Mouse (Mus musculus): Measurements from ENCODE around the gene Lyrm2. TPM values are rescaled to one million over a fixed set of nuclear protein-coding genes. Genes with fewer than 3 reads are reported as not detected.

Gene Lyrm2
- polyA plus RNA-seq, 3 experiments from 2014 or later, result 61.9 to 82.1 (median 71.3) TPM

Other genes starting within 250 kb of the Lyrm2 start
- gene Gja10, start 197.5 kb upstream of the Lyrm2 start, polyA plus RNA-seq (2017; shearing (Covaris generic)), result not detected
- gene Casp8ap2, start 184.8 kb upstream of the Lyrm2 start, polyA plus RNA-seq (2017; shearing (Covaris generic)), result 10 to 100 TPM; 37.4 to 47.1 (median 46.6) TPM
- gene Mdn1, start 143.1 kb upstream of the Lyrm2 start, polyA plus RNA-seq (2017; shearing (Covaris generic)), result 10 to 100 TPM; 17.7 to 51.6 (median 45.3) TPM
- gene Ankrd6, start 150.6 kb downstream of the Lyrm2 start, polyA plus RNA-seq (2017; shearing (Covaris generic)), result 1 to 10 TPM; 1.2 to 2.9 (median 2.7) TPM
- 1 to 10 TPM in 2 of 3 experiments, under 1 TPM in 1; 0.62 to 5.4 (median 4.2) TPM for gene Rragd, start 182.8 kb downstream of the Lyrm2 start, polyA plus RNA-seq (2017; shearing (Covaris generic))
- 10 to 100 TPM; 33.3 to 58.4 (median 41.7) TPM for gene Ube2j1, start 231.2 kb downstream of the Lyrm2 start, polyA plus RNA-seq (2017; shearing (Covaris generic))

Measured in inflammation-experienced regulatory T-cells, adult 6 months (primary cell).